Mouse (Mus musculus) hindbrain, embryonic 11.5 days (tissue): ENCODE results near the gene Alpk3. TPM values are rescaled to one million over a fixed set of nuclear protein-coding genes. Genes with fewer than 3 reads are reported as not detected.
A peak's percentile ranks its signal among the peaks of the same experiment; 100 is the strongest.

Experiments used
- ATAC-seq: fragments of 200-750 bp; cut with Nextera tagmentation; 2 replicates; pipeline ENCODE4 v1.8.0; 2017; ENCODE audit warnings: mild to moderate bottlenecking, moderate TSS enrichment, moderate library complexity; ENCODE audit not compliant: low FRiP score
- DNase-seq: peaks from one replicate; pipeline ENCODE4 v3.0.0-alpha.2; 2015; ENCODE audit warnings: low spot score
- H3K27ac ChIP-seq: fragments of 300-500 bp; sonication (generic); 2 replicates; pipeline ENCODE4 v1.5.1; 2014; ENCODE audit warnings: mild to moderate bottlenecking, low read depth, low read length
- H3K27me3 ChIP-seq: fragments of 300-500 bp; sonication (generic); 2 replicates; pipeline ENCODE4 v1.6.1; 2014; ENCODE audit warnings: mild to moderate bottlenecking, low read length, moderate library complexity, mixed read lengths; ENCODE audit not compliant: control insufficient read depth, insufficient read depth
- H3K36me3 ChIP-seq: fragments of 300-500 bp; sonication (generic); 2 replicates; pipeline ENCODE4 v1.6.1; 2014; ENCODE audit warnings: mild to moderate bottlenecking, low read length, moderate library complexity, mixed read lengths; ENCODE audit not compliant: control insufficient read depth, insufficient read depth
- H3K4me1 ChIP-seq: fragments of 300-500 bp; sonication (generic); replicated peaks from 2 replicates; pipeline ENCODE4 v1.6.1; 2014; ENCODE audit warnings: low read length, mixed read lengths; ENCODE audit not compliant: control insufficient read depth, insufficient read depth
- H3K4me2 ChIP-seq: fragments of 300-500 bp; sonication (generic); replicated peaks from 2 replicates; pipeline ENCODE4 v1.6.1; 2014; ENCODE audit warnings: mild to moderate bottlenecking, low read depth, low read length
- H3K4me3 ChIP-seq: fragments of 300-500 bp; sonication (generic); 2 replicates; pipeline ENCODE4 v1.5.1; 2014; ENCODE audit warnings: low read depth, low read length
- H3K9ac ChIP-seq: fragments of 300-500 bp; sonication (generic); 2 replicates; pipeline ENCODE4 v1.6.1; 2014; ENCODE audit warnings: low read depth, low read length
- H3K9me3 ChIP-seq: fragments of 300-500 bp; sonication (generic); 2 replicates; pipeline ENCODE4 v1.6.1; 2016; ENCODE audit warnings: low read length; ENCODE audit not compliant: control insufficient read depth
- WGBS: fragments of 180-500 bp; shearing (Covaris S2); extraction: QIAGEN DNeasy Blood & Tissue Kit; methylation state at CpG from one replicate; pipeline ENCODE4 v1.1.7; 2014; 5-methylcytosine and 5-hydroxymethylcytosine counted together
- polyA plus RNA-seq: library from polyadenylated mRNA; unstranded; fragments of >200 nt; fragmentation: Nextera tagmentation; extraction: Ambion mirVana; gene quantifications from 2 replicates; pipeline ENCODE4 v1.2.1, GENCODE M21; 2014

The Alpk3 gene
- polyA plus RNA-seq, 1 experiment from 2014 or later: 0.14 TPM

DNA sequence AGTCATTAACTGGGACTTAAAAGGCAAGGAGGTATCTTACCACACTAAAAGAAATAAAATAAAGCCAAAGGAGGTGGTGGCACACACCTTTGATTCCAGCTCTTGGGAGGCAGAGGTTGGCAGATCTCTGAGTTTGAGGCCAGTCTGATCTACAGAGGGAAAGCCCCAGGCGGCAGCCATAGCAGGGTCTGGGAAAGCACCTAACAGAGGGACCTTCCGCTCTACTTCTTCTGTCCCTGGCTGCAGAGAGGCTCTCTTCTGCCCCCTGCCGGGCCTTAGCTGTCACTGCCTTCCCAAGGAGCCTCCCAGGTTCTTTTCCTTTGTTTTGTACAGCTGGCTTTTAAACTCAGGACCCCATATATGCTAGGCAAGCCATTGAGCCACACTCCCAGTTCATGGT, 97.6 kb downstream of the Alpk3 start:
- peak; percentile 88 for DNase-seq
- no peak overlapping the region for H3K9ac ChIP-seq
- H3K27ac ChIP-seq: no peak overlapping the region
- no peaks in the 10 kb centered on the region for H3K27me3 ChIP-seq
- H3K4me1 ChIP-seq: no peaks in the 10 kb centered on the region
- H3K36me3 ChIP-seq: no peaks in the 10 kb centered on the region
- ATAC-seq: peak; percentile 59; the same call in 1 of the 2 replicates
- no peak overlapping the region for H3K4me2 ChIP-seq
- WGBS: 2% methylated on average over 3 of the region's 3 CpGs
- no peak overlapping the region for H3K4me3 ChIP-seq
- no peaks in the 10 kb centered on the region for H3K9me3 ChIP-seq

Other genes starting within 250 kb of the Alpk3 start
- gene Iqgap1, start 231.6 kb upstream of the Alpk3 start, polyA plus RNA-seq: 27.1 and 29.1 TPM in 2 replicates
- 4.5 and 4.8 TPM in 2 replicates for gene Zscan2, start 196.7 kb upstream of the Alpk3 start, polyA plus RNA-seq
- gene Wdr73, start 156.3 kb upstream of the Alpk3 start, polyA plus RNA-seq: 38.3 and 41.4 TPM in 2 replicates
- 6.7 and 7.0 TPM in 2 replicates for gene Nmb, start 152.5 kb upstream of the Alpk3 start, polyA plus RNA-seq
- 212 and 221 TPM in 2 replicates for gene Sec11a, start 109.8 kb upstream of the Alpk3 start, polyA plus RNA-seq
- gene Zfp592, start 63.9 kb upstream of the Alpk3 start, polyA plus RNA-seq: 11.4 and 12.2 TPM in 2 replicates
- 0.06 TPM in 1 of 2 replicates, not detected in the other for gene Slc28a1, start 57.2 kb downstream of the Alpk3 start, polyA plus RNA-seq
- 2.5 and 3.3 TPM in 2 replicates for gene Pde8a, start 156.0 kb downstream of the Alpk3 start, polyA plus RNA-seq